Mouse (Mus musculus): ENCODE measurements around the gene Gm47985. TPM values are rescaled to one million over a fixed set of nuclear protein-coding genes. Genes with fewer than 3 reads are reported as not detected.
A peak's percentile ranks its signal among the peaks of the same experiment; 100 is the strongest.
"Not testable (repeated sequence)": the region's sequence is repeated elsewhere in the genome, so short reads cannot be mapped to it uniquely, and the experiment has no call there.

Gm47985 gene
- total RNA-seq (2017): 0.69 TPM in 1 of 2 replicates, not detected in the other

DNA sequence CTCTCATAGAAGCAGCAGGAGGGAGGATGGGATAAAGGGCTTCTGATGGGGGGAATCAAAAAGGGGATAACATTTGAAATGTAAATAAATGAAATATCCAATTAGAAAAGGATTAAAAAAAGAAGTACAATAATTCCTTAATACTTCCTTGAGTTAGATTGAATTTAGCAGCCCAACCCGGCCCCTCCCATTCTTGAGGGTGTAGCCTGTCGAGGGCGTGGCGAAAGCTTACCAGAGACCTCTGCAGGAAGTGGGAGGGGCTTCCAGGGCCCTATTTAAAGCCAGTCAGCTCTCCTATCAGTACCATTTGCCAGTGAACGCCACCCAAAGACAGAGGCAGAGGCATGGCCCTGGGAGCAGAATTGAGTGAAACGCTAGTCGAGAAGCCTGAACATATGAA lies at the start of gene Gm47985:
Gene Gm47985 (plus strand): TSS at position 272 of the 400 bp plus-strand sequence.
- ATAC-seq (replicated peaks; ENCODE audit: low read depth, poor library complexity, severe bottlenecking): not testable (repeated sequence)

DNA sequence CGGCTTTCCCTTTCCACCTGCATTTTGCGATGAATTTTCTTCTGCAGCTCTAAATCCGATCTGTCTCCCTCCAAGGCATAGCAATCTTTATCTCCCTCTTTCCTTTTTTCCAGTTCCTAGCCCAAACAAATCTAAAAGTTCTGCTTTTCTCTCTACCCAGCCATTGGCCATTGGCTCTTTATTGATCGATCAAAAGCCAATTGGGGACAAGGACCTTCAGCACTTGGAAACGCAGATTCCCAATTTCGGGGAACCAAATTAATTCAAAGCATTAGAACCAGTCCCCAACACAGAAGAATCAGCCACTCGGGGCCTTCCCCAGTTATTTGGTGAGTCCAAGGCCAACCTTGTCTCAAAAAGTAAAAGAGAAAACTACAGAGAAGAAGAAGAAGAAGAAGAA lies 49.7 kb upstream of the Gm47985 start:
- no peak for ATAC-seq (replicated peaks; ENCODE audit: low read depth, poor library complexity, severe bottlenecking)

DNA sequence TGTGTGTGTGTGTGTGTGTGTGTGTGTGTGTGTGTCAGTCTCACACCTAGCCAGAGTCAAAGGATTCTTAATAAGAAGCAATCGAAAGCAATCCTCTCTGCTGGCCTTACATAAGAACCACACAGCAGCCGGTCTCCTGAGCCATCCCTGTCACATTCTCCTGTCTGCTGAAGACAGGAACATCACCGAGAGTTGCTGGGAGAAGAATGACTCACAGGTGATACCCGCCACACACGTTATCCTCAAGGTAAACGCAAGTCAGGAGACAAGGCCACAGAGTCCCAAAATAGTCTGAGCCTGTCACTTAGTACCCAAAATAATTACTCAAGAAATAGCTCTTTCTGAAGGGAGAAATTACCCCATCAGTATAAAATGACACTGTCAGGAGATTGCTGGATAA lies 43.9 kb upstream of the Gm47985 start:
- no peak for ATAC-seq (replicated peaks; ENCODE audit: low read depth, poor library complexity, severe bottlenecking)

DNA sequence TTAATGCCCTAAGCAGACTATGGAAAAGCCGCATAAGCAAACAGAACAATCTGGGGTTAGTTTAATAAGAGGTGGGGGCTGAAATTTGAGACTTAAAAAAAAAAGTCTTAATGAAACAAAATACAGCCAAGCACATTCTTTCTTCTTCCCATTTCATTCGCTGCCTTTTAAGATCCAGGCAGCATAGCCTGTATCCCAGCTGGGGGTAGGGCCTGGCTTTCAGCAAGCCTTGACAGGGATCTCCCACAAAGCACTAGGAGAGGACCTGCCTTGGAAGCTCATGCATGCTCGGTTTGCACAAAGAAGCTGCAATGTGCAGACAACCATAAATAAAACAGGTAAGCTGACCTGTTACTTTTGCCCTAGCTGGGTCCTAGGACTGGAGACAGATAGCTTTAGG lies 41.4 kb upstream of the Gm47985 start:
- ATAC-seq (replicated peaks; ENCODE audit: low read depth, poor library complexity, severe bottlenecking): no peak

DNA sequence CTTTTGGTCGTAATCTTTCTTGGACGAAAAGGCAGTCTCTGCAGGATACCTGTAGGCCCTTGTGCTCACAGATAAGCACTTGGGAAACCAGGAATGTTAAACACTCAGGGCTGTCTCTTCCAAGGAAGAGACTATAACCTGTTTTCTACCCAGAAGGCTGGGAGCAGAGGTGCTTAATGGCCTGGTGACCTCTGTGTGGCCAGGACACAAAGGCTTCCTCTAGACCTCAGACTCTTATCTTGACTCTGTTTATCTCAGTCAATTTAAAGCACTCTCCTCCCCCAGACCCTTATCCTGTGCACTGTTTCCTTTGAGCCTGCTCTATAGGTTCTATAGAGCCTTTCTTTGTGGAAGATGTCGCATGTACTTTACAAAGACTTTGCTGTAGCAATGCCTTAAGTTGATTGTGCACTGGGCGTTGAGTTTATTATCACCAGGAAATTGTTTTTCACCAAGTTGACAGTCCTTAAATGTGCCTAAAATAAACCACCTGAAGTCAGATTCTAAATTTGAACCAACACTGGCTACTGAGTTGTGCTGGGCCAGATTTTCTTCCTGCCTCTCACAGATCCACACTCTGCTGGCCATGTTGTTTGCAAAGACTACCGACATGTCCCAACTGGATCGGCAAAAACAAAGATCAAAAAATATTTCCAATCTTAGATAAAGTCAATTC lies 37.7 kb upstream of the Gm47985 start:
- ATAC-seq (replicated peaks; ENCODE audit: low read depth, poor library complexity, severe bottlenecking): no peak

DNA sequence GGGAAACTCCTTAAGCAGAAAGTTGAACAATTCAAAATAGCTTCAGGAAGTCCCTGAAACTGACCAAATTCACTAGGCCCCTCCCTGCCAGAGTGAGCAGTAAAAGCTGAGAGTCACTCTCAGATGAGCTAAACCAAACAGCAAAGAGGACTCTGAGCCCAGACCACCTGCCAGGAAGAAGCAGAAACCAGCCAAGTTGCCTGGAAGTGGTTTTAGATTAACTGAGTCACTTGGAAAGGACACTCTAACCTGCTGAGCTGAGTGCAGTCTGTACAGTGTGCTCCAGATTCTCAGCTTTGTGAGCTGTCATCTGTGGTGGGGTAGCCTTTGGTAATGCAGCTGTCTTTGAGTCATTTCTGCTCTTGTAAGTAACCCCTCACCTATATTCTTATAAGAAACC lies 34.5 kb upstream of the Gm47985 start:
- ATAC-seq (replicated peaks; ENCODE audit: low read depth, poor library complexity, severe bottlenecking): no peak

DNA sequence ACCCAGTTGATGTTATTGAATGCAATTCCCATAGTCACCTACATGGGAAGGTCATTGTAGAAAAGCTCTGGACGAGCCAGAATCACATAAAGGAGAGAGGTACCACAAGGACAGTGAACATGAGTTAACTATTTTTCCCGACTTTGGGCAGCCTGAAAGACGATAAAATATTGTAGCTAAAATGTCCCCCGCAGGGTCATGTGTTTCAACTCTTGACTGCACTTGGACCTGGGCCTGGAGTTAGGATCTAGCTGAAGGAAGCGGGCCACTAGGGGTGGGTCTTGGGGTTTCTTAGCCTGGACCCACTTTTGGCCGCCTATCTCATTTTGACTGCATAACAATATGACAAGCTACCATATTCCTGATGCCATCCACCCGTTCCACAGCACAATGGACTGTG lies 32.1 kb upstream of the Gm47985 start:
- ATAC-seq (replicated peaks; ENCODE audit: low read depth, poor library complexity, severe bottlenecking): no peak

DNA sequence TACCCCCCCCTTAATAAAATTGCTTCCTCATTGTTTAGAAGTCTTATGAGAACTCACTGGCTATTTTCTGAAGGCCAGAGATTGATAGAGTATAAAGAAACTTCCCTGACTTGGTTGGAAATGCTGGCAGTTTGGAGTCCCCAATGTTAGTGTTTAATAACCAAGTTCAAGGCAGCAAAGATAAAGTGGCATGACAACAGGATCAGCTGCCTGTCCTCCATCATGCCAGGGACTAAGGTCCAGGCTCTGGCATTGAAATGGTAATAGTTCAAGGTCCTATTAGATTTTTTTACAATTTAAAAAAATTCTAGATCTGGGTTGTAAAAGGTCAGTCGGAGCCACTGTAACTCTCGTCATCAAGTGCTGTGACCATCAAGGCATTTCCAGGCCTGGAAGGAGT lies 31.2 kb upstream of the Gm47985 start:
- ATAC-seq (replicated peaks; ENCODE audit: low read depth, poor library complexity, severe bottlenecking): no peak

DNA sequence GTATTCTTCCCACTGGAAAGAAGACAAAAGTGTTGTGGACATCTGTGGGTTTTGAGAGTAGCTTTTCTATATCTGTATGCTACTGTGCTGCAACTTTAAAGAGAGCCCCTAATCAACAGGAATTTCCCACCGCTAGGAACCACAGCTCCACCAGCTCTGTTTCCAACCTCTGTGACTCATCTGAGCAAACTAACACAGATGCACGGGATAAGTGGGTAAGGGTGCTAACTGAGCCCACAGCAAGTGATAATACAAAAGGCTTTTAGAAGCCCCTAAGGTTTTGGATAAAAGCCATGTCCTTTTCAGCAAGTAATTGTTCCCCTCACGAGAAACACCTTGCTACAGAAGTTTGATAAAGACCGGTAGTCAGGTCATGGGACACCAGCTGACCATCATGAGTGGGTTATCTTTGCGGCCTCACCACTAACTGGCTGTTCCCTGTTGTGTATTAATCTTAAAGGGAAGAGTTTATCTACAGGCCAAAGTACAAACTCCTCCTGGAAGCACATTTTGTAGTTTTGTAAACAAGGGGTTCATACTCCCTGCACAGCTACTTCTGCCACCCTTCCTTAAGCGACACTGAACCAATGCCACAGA lies 29.2 kb upstream of the Gm47985 start:
- ATAC-seq (replicated peaks; ENCODE audit: low read depth, poor library complexity, severe bottlenecking): no peak

DNA sequence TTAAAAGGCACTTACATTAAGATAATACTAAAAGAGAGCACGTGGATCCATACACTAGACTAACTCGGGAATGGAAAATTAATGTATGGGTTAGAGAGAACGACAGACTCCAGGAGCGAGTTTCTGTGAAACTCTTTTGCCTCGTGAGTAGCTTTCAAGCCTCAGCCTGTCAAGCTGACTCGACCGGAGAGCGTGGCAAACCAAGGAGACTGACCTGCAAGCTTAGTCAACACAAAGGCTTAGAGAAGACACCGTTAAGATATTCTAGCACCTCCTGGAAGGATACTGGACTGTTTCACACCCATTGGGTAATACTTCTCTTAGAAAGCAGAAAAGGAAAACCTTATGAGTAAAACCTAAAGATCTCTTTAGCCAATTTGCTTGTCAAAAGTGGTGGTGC lies 28.2 kb upstream of the Gm47985 start:
- not testable (repeated sequence) for ATAC-seq (replicated peaks; ENCODE audit: low read depth, poor library complexity, severe bottlenecking)

DNA sequence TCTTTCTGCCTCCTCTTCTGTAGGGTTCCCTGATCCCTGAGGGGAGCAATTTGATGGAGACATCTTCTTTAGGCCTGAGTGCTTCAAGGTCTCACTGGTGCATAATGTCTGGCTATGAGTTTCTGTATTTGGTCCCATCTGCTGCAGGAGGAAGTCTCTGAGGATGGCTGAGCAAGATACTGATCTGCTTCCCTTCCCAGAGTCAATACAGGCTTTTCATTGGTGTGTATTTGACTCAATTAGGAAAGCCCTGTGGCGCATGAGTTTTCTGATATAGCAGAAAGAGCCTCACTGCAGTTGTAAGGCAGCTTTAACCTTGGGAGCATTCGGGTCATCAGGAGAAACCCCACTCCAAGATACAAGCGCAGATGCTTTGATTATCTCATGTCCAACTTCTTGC lies 26.2 kb upstream of the Gm47985 start:
- ATAC-seq (replicated peaks; ENCODE audit: low read depth, poor library complexity, severe bottlenecking): 0 out of 2 replicates have a peak, but pooled peaks have one; percentile 32

DNA sequence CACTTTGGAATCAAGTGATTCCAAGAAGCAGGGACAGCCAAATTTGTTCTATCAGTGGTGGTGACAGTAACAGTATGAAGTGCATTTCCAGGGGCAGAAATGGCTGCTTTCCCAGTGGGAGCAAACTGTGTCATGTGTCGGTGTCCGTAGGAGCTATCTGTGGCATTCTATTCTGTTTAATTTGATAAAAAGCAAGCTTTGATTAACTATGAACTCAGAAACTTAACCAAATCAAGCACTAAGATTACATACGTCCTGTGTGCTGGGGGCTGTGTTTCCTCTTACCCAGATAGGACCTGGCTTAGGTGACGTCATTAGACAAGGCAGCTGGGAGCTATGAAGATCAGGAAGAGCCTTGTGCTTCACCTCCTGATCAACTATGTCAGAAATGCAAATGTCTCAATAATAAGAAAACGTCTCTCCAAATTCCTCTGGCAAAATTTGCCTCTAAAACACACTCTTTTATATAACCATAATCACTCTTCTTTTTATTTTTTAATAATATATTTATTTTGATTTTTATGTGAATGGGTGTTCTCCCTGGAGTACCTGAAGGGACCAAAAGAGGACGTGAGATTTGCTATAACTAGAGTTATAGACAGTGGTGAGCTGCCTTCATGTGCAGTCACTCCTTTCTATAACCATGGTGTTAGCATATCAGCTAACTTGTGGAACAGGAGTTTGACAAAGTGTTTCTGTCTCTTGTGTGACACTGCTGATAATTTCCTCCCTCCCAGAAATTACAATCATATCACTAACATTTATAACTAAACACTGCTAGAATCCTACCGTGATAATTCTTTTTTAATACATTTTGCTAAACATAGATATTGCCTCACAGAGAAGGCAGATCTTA lies 25.3 kb upstream of the Gm47985 start:
- ATAC-seq (replicated peaks; ENCODE audit: low read depth, poor library complexity, severe bottlenecking): 0 out of 2 replicates have a peak, but pooled peaks have one; percentile 32

DNA sequence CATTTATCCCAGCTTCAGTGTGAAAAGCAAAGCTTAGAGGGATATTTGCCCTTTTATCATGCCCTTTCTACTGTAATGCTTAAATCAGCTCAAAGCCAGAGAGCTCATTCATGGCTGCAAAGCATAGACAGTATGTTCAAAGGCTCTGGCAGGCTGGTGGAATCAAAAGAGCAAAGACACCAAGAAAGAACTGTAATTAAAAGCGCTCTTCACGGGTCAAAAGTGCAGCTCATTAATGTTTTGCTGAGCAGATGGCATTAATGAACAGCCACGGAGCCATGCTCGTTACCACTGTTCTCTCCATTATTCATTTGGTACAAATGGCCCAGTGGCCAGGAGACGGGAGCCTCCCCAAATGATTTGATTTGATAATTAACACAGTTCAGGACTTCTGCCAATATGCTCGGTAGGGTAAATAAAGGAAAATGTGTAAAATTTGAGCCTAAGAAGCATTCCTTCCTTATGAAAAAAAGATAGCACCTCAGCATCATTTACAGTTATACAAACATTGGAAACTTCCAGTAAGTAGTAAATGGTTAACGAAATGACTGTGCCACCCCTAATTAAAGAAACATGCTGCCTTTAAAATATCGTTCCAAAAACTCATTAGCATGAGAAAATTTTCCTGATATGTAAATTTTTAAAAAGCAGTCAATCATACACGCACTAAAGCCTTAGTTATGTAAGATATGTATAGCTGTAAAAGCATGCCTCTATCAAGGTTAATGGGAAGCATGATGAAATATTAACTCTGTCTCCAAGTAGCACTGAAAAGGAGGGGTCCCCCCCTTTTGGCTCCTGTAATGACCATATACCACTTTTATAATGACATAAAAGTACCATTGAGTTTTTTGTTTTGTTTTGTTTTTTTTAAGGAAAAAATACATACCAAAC lies 24.1 kb upstream of the Gm47985 start:
- ATAC-seq (replicated peaks; ENCODE audit: low read depth, poor library complexity, severe bottlenecking): no peak

DNA sequence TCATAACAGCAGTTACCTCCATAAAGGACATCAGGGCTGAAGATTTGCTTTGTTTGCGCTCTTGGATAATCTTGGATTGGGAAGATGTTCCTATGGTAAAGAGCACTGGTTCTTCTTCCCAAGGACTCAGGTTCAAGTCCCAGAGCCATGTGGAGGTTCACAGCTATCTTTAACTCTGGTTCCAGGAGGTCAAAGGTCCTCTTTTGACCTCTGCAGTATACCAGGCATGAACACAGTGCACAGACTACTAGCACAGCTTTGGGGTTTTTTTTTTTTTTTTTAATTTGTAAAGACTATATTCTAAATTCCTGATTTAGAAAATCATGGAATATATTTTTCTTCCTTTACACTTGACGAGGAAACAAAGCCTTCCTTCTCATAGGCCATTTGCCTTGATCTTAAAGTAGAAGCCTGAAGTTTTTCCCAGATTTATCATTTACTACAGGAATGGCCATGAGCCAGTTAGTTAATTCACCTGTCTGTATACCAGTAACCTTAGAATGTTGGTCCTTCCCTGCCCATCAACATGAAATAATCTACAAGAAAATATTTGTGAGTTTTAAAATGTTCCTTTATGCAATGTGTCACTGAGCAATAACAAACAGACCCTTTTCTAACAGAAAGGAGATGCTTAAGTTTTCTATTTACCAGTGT lies 23.4 kb upstream of the Gm47985 start:
- no peak for ATAC-seq (replicated peaks; ENCODE audit: low read depth, poor library complexity, severe bottlenecking)

DNA sequence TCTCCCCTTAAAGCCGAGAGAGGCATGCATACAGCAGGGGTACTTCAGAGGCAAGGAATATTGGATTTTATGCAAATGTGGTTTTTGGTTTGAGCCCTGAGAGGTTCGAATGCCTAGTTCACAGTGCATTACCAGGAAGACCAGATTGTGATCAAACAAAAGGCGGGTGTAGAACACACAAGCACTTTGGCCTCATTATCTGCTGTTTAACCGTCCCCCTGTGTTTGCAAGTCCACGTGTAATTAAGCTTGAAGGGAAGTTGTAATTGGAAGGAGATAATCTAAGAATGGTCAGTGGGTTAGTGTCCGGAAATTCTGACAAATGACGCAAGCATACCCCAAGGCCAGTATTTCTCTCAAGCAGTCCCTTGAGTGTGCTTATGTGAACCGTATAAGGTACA lies 16.3 kb upstream of the Gm47985 start:
- 0 out of 2 replicates have a peak, but pooled peaks have one; percentile 29 for ATAC-seq (replicated peaks; ENCODE audit: low read depth, poor library complexity, severe bottlenecking)

DNA sequence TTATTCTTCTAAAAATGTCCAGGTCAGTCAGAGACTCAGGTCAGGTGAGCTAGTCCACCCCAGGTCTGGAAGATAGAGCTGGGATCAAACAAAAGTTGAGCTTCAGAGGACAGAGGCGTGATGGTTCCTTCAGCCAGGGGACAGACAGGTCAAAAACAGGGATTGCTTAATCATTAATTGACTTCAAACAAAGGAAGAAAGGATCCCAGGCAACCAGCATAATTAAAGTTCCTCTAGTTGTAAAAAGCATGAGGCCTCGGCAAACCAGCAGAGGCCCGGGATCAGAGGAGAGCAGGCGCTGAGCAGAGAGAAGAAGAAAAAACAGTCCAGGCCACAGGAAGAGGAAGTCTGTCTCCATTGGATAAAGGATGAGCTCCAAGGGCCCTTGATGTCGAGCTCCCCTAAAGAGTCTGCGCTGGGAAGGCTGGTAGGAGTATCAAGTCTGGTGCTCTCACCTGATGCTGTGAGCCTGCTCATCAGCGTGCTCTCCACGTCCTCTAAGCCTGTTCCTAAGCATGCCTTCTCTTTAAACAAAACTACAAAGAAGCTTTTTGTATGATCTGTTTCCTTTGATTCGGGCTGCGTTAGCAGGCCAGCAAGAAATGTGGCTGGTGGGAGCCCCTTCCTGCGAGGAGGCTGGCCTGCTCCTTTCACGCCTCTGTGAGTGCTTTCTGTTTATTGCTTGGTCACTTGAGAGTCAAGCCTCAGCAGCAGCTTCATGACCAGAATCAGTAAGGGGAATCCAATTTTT lies 14.9 kb upstream of the Gm47985 start:
- ATAC-seq (replicated peaks; ENCODE audit: low read depth, poor library complexity, severe bottlenecking): peak; percentile 37; the same call in 1 of the 2 replicates

DNA sequence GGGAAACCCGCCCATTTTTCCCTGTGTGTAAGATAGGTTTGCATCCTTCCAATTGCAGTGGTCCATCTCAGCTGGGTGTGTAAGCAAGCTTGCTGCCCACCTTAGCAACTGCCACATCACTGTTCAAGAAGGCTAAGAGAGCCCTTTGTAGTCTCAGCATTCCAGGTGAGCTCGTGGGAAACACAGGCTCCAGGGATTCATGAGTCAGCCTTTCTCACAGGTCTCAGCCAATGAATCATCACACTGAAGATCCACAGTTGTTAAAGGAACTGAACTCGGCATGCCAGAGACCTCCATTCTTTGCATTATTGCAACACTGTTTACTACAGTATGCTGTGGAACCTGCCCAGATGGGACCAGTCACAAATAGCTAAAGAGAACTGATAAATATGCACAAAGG lies 13.7 kb upstream of the Gm47985 start:
- no peak for ATAC-seq (replicated peaks; ENCODE audit: low read depth, poor library complexity, severe bottlenecking)

DNA sequence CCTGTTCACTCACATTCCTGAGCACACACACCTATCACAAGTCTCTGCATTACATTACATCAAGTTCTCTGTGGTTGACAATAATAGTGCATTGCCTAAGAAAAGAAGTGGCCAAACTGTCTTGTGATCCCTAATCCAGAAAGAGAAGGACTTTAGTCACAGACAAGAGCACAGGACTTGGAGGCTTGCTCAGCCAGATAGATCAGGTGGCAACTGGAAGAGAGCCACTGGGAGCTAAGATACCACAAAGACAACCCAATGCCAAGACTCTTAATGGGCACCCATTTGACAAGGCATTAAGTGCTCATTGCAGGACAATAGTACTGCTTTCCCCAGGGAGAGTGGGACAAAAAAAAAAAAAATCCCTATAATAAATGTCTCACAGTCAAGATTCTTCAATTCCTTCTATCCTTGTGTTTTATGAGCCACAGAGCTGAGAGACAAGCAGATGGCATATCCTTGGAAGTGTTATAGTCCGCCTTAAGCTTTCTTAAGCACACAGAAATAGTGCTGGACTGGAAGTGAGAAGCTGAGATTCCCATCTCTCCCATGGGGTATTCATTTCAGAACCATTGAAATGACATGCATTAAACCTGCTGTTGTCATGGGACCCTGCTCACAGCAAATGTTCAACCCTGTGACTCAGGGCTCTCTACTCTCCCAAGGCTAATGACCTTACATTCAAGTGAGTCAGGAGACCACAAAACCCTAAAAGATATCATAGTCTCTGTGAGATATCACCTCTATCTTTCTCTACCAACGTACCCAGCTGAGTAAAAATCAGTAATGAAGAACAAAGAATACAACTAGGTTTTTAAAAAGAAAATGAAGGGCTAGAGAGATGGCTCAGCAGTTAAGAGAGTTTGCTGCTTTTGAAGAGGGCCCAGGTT lies 10.5 kb upstream of the Gm47985 start:
- ATAC-seq (replicated peaks; ENCODE audit: low read depth, poor library complexity, severe bottlenecking): no peak

All from common myeloid progenitor, adult 5-6 weeks (primary cell).